Mouse (Mus musculus) hindbrain, postnatal 0 days (tissue): ENCODE measurements around the gene Zbtb24. TPM values are rescaled to one million over a fixed set of nuclear protein-coding genes. Genes with fewer than 3 reads are reported as not detected.
"Not testable (repeated sequence)": the region's sequence is repeated elsewhere in the genome, so short reads cannot be mapped to it uniquely, and the experiment has no call there.

Experiments
- ATAC-seq: fragments of 200-750 bp; cut with Nextera tagmentation; 2 replicates; pipeline ENCODE4 v1.8.0; 2017; ENCODE audit warnings: mild to moderate bottlenecking, moderate TSS enrichment, moderate library complexity
- DNase-seq: peaks from one replicate; pipeline ENCODE4 v3.0.0-alpha.2; 2015; ENCODE audit warnings: low spot score
- H3K27ac ChIP-seq: fragments of 300-500 bp; sonication (generic); 2 replicates; pipeline ENCODE4 v1.5.1; 2014; ENCODE audit warnings: mild to moderate bottlenecking
- H3K27me3 ChIP-seq: fragments of 300-500 bp; sonication (generic); 2 replicates; pipeline ENCODE4 v1.6.1; 2014; ENCODE audit warnings: low read length, mixed read lengths; ENCODE audit not compliant: insufficient read depth
- H3K36me3 ChIP-seq: fragments of 300-500 bp; sonication (generic); 2 replicates; pipeline ENCODE4 v1.6.1; 2014; ENCODE audit warnings: low read length, mixed read lengths; ENCODE audit not compliant: insufficient read depth
- H3K4me1 ChIP-seq: fragments of 300-500 bp; sonication (generic); 2 replicates; pipeline ENCODE4 v1.6.1; 2014; ENCODE audit warnings: antibody characterized with exemption, low read length, mixed read lengths; ENCODE audit not compliant: insufficient read depth
- H3K4me2 ChIP-seq: fragments of 300-500 bp; sonication (generic); 2 replicates; pipeline ENCODE4 v1.6.1; 2014; ENCODE audit warnings: low read depth, mild to moderate bottlenecking, low read length, moderate library complexity, mixed read lengths
- H3K4me3 ChIP-seq: fragments of 300-500 bp; sonication (generic); 2 replicates; pipeline ENCODE4 v1.5.1; 2014; ENCODE audit warnings: low read length
- H3K9ac ChIP-seq: fragments of 300-500 bp; sonication (generic); replicated peaks from 2 replicates; pipeline ENCODE4 v1.6.1; 2014; ENCODE audit warnings: mild to moderate bottlenecking, low read length, moderate library complexity, mixed read lengths
- H3K9me3 ChIP-seq: fragments of 300-500 bp; sonication (generic); 2 replicates; pipeline ENCODE4 v1.6.1; 2016; ENCODE audit warnings: low read length, mixed read lengths
- CTCF ChIP-seq: IDR thresholded peaks from 2 replicates; pipeline ENCODE4 v1.5.1; 2016; ENCODE audit warnings: antibody characterized with exemption, control low read depth, low read depth
- WGBS: fragments of 180-500 bp; shearing (Covaris S2); extraction: QIAGEN DNeasy Blood & Tissue Kit; methylation state at CpG from one replicate; pipeline ENCODE4 v1.1.7; 2014; 5-methylcytosine and 5-hydroxymethylcytosine counted together
- polyA plus RNA-seq: library from polyadenylated mRNA; unstranded; fragments of >200 nt; fragmentation: Nextera tagmentation; extraction: Ambion mirVana; gene quantifications from 2 replicates; pipeline ENCODE4 v1.2.1, GENCODE M21; 2015
- total RNA-seq: library from RNA; depleted of rRNA; stranded (reverse); fragments of >200 nt; gene quantifications from 2 replicates; pipeline ENCODE4 v1.2.3, GENCODE M21; 2014; rRNA removed

Zbtb24 gene
- total RNA-seq (19.8 and 21.0 TPM in 2 replicates), polyA plus RNA-seq (14.3 and 16.6 TPM in 2 replicates)

DNA sequence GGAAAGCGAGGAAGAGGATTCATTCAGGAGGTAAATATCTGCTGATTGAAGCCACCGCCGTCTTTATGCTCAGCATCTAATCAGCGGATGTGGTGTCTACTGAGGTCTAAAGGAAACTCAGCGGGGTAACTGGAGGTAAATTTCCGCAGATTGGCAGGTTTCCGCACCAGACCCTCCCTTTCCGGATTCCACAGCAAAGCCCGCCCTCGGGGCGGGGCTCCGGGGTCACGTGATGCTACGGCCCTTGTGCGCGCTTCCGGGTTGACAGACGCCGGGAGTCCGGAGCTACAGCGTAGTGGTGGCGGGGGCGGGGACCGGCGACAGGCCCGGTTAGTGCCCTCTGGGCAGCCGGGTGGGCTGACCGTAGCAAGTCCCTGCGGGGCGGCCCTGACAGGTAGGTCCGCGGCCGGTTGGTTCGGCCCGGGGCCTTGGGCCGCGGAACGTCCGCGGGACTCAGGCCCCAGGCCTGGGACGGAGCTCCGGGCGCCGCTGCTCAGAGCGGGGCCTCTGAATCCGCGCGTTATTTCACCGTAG lies at the start of gene Zbtb24:
TSS of gene Zbtb24 (plus strand) at position 247 of the 534 bp plus-strand sequence.
- H3K4me2 ChIP-seq, result peak within 1 kb of the TSS; percentile 76
- peaks cover 8% of the 10 kb centered on the region for H3K4me1 ChIP-seq
- peak within 1 kb of the TSS; percentile 95 for H3K4me3 ChIP-seq
- H3K9me3 ChIP-seq, result no peaks in the 10 kb centered on the region
- peak within 1 kb of the TSS; percentile 83 for H3K27ac ChIP-seq
- no peak for TF ChIP-seq CTCF
- DNase-seq (peak; percentile 98), ATAC-seq (peak; percentile 98)
- no peaks in the 10 kb centered on the region for H3K27me3 ChIP-seq
- 2% methylated on average over 49 of the region's 49 CpGs for WGBS
- peaks cover 4% of the 10 kb centered on the region; the same call in 1 of the 2 replicates for H3K36me3 ChIP-seq
- peak within 1 kb of the TSS; percentile 84 for H3K9ac ChIP-seq

DNA sequence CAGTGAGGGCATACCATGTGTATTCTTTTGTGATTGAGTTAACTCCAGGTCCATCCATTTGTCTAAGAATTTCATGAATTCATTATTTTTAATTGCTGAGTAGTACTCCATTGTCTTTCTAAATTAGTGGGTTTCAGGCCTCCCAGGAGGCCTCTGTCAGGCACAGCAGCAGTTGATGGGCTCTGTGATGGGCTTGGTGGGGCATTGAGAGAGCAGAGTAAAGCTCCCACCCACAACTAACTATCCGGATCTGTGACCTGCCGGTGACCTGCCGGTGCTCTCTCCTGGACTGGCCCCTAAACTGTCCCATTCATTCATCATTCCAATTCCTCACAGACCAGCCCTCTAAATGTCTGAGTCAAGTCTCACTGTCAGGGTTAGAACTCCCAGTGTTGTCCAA lies 49.1 kb upstream of the Zbtb24 start:
- Histone ChIP-seq H3K9ac (no peak overlapping the region), H3K36me3 (no peaks in the 10 kb centered on the region), H3K4me2 (no peak overlapping the region), H3K4me3 (no peak overlapping the region), H3K27ac (no peak overlapping the region), H3K9me3 (no peaks in the 10 kb centered on the region), H3K4me1 (no peaks in the 10 kb centered on the region), H3K27me3 (no peaks in the 10 kb centered on the region)
- WGBS, result 81% methylated on average over 3 of the region's 3 CpGs
- no peak for TF ChIP-seq CTCF
- DNase-seq, result no peak
- no peak for ATAC-seq

DNA sequence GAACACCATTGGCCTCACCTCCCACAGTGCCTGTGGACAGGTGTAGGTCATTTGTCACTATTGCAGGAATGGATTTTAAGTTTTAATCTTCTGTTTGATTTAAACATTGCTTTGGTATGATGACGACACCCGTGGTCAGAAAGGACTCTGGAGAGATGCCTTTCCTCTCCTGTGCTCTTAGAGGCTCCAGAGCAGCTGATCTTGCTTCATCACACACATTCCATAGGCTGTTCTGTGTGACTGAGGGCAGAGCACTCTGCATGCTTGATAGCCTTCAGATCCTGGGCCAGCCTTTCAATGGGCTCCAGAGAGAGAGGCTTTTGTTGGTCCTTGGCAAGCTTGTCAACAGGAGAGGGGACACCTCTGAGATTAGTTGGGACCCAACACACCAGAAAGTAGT lies 46.8 kb upstream of the Zbtb24 start:
- no peaks in the 10 kb centered on the region for H3K4me1 ChIP-seq
- no peak overlapping the region for H3K9ac ChIP-seq
- no peak for DNase-seq
- H3K9me3 ChIP-seq, result no peaks in the 10 kb centered on the region
- 84% methylated on average over 2 of the region's 2 CpGs for WGBS
- no peaks in the 10 kb centered on the region for H3K36me3 ChIP-seq
- TF ChIP-seq CTCF, result no peak
- ATAC-seq, result no peak
- H3K27ac ChIP-seq, result no peak overlapping the region
- no peak overlapping the region for H3K4me2 ChIP-seq
- no peaks in the 10 kb centered on the region for H3K27me3 ChIP-seq
- H3K4me3 ChIP-seq, result no peak overlapping the region

DNA sequence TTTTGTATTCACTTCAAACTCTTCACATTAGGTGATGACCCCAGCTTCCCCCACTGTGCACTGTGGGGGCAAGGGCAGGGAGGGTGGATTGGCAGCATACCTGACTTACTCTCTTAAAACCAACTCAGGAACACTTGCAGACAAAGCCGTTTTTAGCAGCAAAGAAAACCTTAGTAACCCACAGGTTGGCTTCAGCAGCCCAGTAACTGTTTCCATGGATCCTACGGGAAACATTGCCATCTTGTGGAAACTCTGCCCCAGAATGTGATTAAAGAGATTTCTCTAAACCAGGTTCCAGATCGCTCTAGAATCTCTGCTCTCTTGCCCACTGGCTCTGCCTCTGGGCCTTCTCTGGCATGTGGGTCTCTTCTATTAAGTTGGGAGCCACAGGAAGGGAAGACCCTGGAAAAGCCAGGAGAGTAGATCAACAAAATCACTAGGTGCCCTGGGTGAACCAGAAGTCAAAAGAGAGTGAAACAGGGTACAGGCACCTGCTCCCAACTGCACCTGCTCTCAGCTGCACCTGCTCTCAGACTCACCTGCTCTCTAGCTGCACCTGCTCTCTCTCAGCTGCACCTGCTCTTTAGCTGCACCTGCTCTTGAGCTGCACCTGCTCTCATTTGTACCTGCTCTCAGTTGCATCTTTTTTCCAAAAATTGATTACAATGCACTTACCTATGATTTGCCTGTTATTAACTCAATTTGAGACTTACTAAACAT lies 46.1 kb upstream of the Zbtb24 start:
- no peaks in the 10 kb centered on the region for H3K9me3 ChIP-seq
- H3K4me3 ChIP-seq, result no peak overlapping the region
- WGBS, result 34% methylated on average over 3 of the region's 3 CpGs
- H3K36me3 ChIP-seq, result no peaks in the 10 kb centered on the region
- ATAC-seq, result no peak
- DNase-seq, result peak; percentile 76
- H3K27ac ChIP-seq, result no peak overlapping the region
- H3K9ac ChIP-seq, result no peak overlapping the region
- no peak overlapping the region for H3K4me2 ChIP-seq
- H3K4me1 ChIP-seq, result no peaks in the 10 kb centered on the region
- H3K27me3 ChIP-seq, result no peaks in the 10 kb centered on the region
- peak; percentile 64 for TF ChIP-seq CTCF

DNA sequence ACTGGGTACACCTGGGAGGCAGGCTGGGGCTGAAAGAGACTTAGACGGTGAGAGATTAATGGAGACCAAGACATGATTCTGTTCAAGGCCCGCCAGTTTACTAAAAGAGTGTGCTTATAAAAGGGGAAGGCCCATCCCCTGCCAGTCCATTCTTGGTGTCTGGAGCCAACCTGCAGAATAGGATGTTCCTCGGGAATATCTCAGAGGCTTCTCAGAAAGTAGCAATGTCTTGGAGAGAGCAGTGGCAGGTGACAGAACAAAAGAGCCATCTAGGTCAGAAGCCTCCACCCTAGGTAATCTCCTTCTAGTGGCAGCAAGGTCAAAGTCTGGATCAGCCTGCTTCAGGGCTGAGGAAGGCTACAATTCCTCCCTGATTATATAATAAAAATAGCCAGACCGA lies 40.0 kb upstream of the Zbtb24 start:
- not testable (repeated sequence) for ATAC-seq, H3K9me3 ChIP-seq, H3K4me2 ChIP-seq, H3K4me1 ChIP-seq, H3K27me3 ChIP-seq, DNase-seq, H3K4me3 ChIP-seq, H3K9ac ChIP-seq, H3K27ac ChIP-seq, H3K36me3 ChIP-seq
- WGBS, result 86% methylated on average over 4 of the region's 4 CpGs

- H3K27ac ChIP-seq, ATAC-seq: not testable (repeated sequence)
Measured at GRCm38 (mm10) chr10:41410821-41411220, 39.4 kb upstream of the Zbtb24 start.

DNA sequence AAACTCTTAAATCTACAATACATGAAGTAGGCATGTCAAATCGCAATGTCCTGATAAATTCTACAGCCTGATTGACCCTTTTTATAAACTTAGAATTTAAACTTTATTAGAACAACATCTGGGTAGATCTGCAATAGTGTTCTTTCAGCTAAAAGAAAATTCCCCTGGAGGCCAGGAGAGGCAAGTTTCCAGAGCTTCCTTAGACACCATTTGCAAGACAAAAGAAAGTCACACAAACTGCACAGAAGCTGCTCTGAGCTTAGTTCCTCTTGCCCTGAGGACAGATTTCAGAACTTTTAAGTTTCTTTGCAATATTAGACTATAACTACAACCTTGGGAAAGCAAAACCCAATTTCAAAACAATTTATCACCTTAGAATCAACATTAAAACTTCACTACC lies 36.7 kb upstream of the Zbtb24 start:
- H3K9ac ChIP-seq, H3K27me3 ChIP-seq, DNase-seq, H3K36me3 ChIP-seq, H3K4me3 ChIP-seq, ATAC-seq, H3K9me3 ChIP-seq, H3K4me2 ChIP-seq, H3K27ac ChIP-seq, H3K4me1 ChIP-seq: not testable (repeated sequence)
- WGBS, result 95% methylated on average over 1 of the region's 1 CpGs

More at GRCm38 (mm10) chr10:41410821-41411220, 39.4 kb upstream of the Zbtb24 start:
- H3K4me1 ChIP-seq, DNase-seq, H3K9me3 ChIP-seq, H3K9ac ChIP-seq, H3K4me2 ChIP-seq, H3K4me3 ChIP-seq, H3K27me3 ChIP-seq, H3K36me3 ChIP-seq: not testable (repeated sequence)
- WGBS, result 93% methylated on average over 1 of the region's 1 CpGs

DNA sequence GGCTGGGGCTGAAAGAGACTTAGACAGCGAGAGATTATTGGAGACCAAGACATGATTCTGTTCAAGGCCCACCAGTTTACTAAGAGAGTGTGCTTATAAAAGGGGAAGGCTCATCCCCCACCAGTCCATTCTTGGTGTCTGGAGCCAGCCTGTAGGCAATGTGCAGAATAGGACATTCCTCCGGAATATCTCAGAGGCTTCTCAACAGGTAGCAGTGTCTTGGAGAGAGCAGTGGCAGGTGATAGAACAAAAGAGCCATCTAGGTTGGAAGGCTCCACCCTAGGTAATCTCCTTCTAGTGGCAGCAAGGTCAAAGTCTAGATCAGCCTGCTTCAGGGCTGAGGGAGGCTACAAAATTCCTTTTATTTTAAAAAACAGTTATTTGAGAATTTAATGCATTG lies 34.8 kb upstream of the Zbtb24 start:
- H3K9me3 ChIP-seq, DNase-seq, H3K4me2 ChIP-seq, H3K4me3 ChIP-seq, H3K36me3 ChIP-seq, ATAC-seq, H3K9ac ChIP-seq, H3K4me1 ChIP-seq, H3K27ac ChIP-seq, H3K27me3 ChIP-seq: not testable (repeated sequence)
- WGBS, result 96% methylated on average over 2 of the region's 2 CpGs
